Mouse (Mus musculus): ENCODE measurements around the gene Ror1. TPM values are rescaled to one million over a fixed set of nuclear protein-coding genes. Genes with fewer than 3 reads are reported as not detected.
A peak's percentile ranks its signal among the peaks of the same experiment; 100 is the strongest.

Gene Ror1
- polyA plus RNA-seq, 1 experiment from 2014 or later = 7.1 TPM

- Histone ChIP-seq H3K4me3 (no peak overlapping the region), H3K9me3 (no peaks in the 10 kb centered on the region), H3K27me3 (ENCODE audit: insufficient read depth, poor library complexity, severe bottlenecking) (no peaks in the 10 kb centered on the region), H3K27ac (no peak overlapping the region), H3K4me1 (replicated peaks) (peaks cover 13% of the 10 kb centered on the region), H3K36me3 (no peaks in the 10 kb centered on the region)
- WGBS = 77% methylated on average over 4 of the region's 4 CpGs
- no peak for DNase-seq (ENCODE audit: low spot score)
Observed at GRCm38 (mm10) chr4:100209106-100209505, 113.5 kb downstream of the Ror1 start.

DNA sequence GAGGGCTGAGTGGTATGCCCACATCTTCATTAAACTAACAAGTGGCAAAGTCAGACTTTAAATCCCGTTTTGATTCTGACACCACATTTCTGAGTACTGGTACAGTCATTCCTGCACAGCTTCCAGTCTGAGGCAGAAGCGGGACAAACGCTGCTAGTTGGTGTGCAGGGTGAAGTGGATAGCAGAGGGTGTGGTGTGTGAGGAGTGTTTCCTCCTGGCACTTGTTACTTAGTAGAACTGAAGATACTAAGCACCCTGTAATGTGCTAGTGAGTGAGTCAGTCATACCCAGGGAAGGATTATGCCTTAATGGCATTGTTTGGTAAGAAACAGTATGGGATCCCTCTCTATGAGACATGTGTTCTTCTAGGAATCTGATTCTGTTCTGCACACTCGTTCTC is 115.7 kb downstream of the Ror1 start:
- 78% methylated on average over 4 of the region's 4 CpGs for WGBS
- no peak for DNase-seq (ENCODE audit: low spot score)
- no peak overlapping the region for H3K4me3 ChIP-seq
- H3K9me3 ChIP-seq = no peaks in the 10 kb centered on the region
- H3K27me3 ChIP-seq (ENCODE audit: insufficient read depth, poor library complexity, severe bottlenecking) = no peaks in the 10 kb centered on the region
- no peak overlapping the region for H3K27ac ChIP-seq
- H3K4me1 ChIP-seq (replicated peaks) = peaks cover 22% of the 10 kb centered on the region
- no peaks in the 10 kb centered on the region for H3K36me3 ChIP-seq

- WGBS = 60% methylated on average over 13 of the region's 13 CpGs
- peaks cover 33% of the 10 kb centered on the region for H3K4me1 ChIP-seq (replicated peaks)
- peak; percentile 49 for DNase-seq (ENCODE audit: low spot score)
- 0 out of 2 replicates have a peak, but pooled peaks cover 7% of the 10 kb centered on the region for H3K27me3 ChIP-seq (ENCODE audit: insufficient read depth, poor library complexity, severe bottlenecking)
- H3K36me3 ChIP-seq = no peaks in the 10 kb centered on the region
- H3K27ac ChIP-seq = peak overlapping the region; percentile 45; the same call in 1 of the 2 replicates
- no peak overlapping the region for H3K4me3 ChIP-seq
- H3K9me3 ChIP-seq = no peaks in the 10 kb centered on the region
Observed at GRCm38 (mm10) chr4:100214324-100215215, 119.0 kb downstream of the Ror1 start.

DNA sequence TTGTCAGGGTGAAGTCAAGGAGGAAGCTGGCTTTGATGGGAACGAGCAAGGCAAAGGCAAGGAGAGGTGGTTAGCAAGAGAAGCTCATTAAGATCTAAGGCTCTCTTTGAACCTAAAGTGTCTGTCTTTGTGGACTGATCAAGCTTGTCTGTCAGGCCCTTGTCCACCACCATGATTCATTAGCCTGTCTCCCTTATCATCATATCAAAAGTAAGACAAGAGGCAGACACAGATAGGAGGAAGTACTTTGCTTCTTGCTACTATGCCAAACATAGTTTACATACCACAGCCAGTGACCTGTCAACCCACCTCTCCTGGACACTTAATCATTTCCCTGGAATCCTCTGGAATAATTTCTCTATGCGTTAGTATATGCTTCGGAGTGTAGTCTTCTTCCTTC is 121.0 kb downstream of the Ror1 start:
- Histone ChIP-seq H3K9me3 (no peaks in the 10 kb centered on the region), H3K4me1 (replicated peaks) (peaks cover 29% of the 10 kb centered on the region), H3K27ac (no peak overlapping the region), H3K36me3 (no peaks in the 10 kb centered on the region), H3K4me3 (no peak overlapping the region), H3K27me3 (ENCODE audit: insufficient read depth, poor library complexity, severe bottlenecking) (peaks cover 15% of the 10 kb centered on the region; the same call in 1 of the 2 replicates)
- DNase-seq (ENCODE audit: low spot score) = no peak
- WGBS = 73% methylated on average over 3 of the region's 3 CpGs

- DNase-seq (ENCODE audit: low spot score) = no peak
- no peaks in the 10 kb centered on the region for H3K9me3 ChIP-seq
- H3K27me3 ChIP-seq (ENCODE audit: insufficient read depth, poor library complexity, severe bottlenecking) = peaks cover 32% of the 10 kb centered on the region; the same call in 1 of the 2 replicates
- 80% methylated on average over 4 of the region's 4 CpGs for WGBS
- H3K4me1 ChIP-seq (replicated peaks) = peaks cover 43% of the 10 kb centered on the region
- H3K36me3 ChIP-seq = no peaks in the 10 kb centered on the region
- H3K27ac ChIP-seq = no peak overlapping the region
- no peak overlapping the region for H3K4me3 ChIP-seq
Observed at GRCm38 (mm10) chr4:100219026-100219425, 123.4 kb downstream of the Ror1 start.

DNA sequence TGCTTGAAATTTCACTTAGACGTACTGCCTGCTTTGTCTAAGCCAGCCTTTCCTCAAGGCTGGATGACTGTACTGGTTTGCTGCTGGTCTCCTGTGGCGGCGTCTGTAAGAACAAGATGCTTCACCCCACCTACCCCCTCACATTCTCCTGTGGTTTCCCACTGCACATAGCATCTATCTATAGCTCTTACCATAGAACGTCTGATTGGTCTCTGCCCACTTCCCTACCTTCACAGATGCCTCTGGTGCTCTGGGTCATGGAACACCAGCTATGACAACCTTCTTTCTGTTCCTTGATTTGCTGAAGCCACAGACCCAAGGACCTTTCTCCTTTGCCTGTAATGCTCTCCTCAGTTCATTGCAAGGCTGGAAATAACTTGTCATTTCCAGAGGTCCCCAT is 124.0 kb downstream of the Ror1 start:
- H3K27ac ChIP-seq = no peak overlapping the region
- no peaks in the 10 kb centered on the region for H3K36me3 ChIP-seq
- 84% methylated on average over 4 of the region's 4 CpGs for WGBS
- H3K4me1 ChIP-seq (replicated peaks) = peaks cover 37% of the 10 kb centered on the region
- no peak overlapping the region for H3K4me3 ChIP-seq
- H3K9me3 ChIP-seq = no peaks in the 10 kb centered on the region
- DNase-seq (ENCODE audit: low spot score) = no peak
- peaks cover 32% of the 10 kb centered on the region; the same call in 1 of the 2 replicates for H3K27me3 ChIP-seq (ENCODE audit: insufficient read depth, poor library complexity, severe bottlenecking)

DNA sequence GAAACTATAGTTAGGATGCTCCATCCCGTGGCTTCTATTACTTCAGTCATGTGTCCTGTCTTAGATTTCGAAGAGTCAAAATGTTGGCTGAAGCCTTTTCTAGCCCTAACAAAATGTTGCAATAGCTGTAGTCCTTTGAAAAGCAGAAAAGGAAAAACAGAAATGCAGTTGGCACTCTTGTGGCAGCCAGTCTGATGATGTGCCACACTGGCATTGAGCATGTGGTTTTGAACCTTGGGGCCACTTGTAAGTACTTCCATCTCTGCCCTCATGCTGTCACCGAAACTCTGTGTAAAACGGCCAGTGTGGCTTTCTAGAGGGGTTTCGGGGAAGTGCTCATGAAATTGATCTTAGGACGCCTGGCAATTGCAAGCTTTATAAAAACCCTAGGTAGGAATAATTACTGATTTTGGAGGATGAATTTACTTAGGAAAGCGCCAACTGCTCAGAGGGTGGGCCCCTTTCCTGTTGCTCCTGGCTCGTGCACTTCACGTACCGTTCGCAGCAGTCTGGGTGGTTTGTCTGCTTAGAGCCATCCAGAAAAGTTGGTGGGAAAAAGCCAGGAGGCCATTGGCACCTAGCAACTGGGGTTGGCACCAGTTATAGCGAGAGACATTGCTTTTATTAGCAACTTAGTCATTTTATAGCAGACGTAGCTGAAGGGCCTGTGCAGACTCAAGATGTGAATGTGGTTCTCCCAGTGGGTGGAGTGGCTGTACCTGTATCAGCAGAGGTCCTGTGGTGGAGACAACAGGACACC is 126.6 kb downstream of the Ror1 start:
- H3K27ac ChIP-seq = no peak overlapping the region

DNA sequence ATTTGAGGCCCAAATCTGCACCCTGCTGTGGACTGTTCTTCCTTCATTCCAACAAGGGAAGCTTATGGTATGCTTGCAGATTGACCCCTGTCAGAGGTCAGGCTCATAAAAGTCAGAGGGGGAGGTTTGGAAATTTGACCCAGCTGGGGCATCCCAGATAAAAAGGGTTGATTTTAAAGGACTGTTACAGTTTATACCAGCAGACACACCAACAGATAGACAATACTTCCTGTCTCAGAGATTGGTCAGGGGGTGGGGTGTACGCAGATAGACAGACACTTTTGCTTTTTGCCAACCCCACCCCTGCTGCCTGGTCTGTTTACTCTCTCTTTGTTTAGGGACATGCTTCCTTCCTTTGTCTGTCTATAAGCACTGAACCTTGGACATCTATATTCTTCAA is 127.9 kb downstream of the Ror1 start:
- no peak overlapping the region for H3K4me3 ChIP-seq
- no peaks in the 10 kb centered on the region for H3K9me3 ChIP-seq
- no peaks in the 10 kb centered on the region for H3K36me3 ChIP-seq
- H3K27ac ChIP-seq = peak overlapping the region; percentile 54; the same call in 1 of the 2 replicates
- peaks cover 25% of the 10 kb centered on the region; the same call in 1 of the 2 replicates for H3K27me3 ChIP-seq (ENCODE audit: insufficient read depth, poor library complexity, severe bottlenecking)
- peaks cover 39% of the 10 kb centered on the region for H3K4me1 ChIP-seq (replicated peaks)
- DNase-seq (ENCODE audit: low spot score) = peak; percentile 47
- WGBS = 9% methylated on average over 1 of the region's 1 CpGs

More for the DNA sequence above, 126.6 kb downstream of the Ror1 start:
- DNase-seq (ENCODE audit: low spot score) = no peak
- Histone ChIP-seq H3K27me3 (ENCODE audit: insufficient read depth, poor library complexity, severe bottlenecking) (peaks cover 32% of the 10 kb centered on the region; the same call in 1 of the 2 replicates), H3K4me3 (no peak overlapping the region), H3K36me3 (no peaks in the 10 kb centered on the region), H3K9me3 (no peaks in the 10 kb centered on the region), H3K4me1 (replicated peaks) (peaks cover 41% of the 10 kb centered on the region)
- WGBS = 77% methylated on average over 13 of the region's 13 CpGs

DNA sequence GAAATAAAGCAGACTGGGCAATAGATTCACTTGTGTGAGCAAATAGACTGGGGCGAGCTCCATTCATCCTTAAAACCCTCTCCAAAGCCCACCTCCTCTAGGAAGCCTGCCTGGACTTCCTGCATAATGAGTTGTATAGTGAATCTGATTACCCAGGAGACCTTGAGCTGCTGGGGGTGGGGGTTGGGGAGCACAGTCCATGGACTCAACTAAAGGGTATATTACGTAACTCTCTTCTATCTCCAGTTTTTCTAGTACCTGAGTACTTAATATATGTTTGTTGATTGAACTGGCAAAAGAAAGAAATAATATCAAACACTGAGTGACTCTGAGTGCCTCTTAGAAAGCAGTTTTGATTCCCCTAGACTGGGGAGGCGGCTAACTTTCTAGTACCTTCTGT is 128.4 kb downstream of the Ror1 start:
- H3K4me1 ChIP-seq (replicated peaks) = peaks cover 40% of the 10 kb centered on the region
- no peak overlapping the region for H3K4me3 ChIP-seq
- H3K27me3 ChIP-seq (ENCODE audit: insufficient read depth, poor library complexity, severe bottlenecking) = peaks cover 25% of the 10 kb centered on the region; the same call in 1 of the 2 replicates
- H3K9me3 ChIP-seq = no peaks in the 10 kb centered on the region
- no peak for DNase-seq (ENCODE audit: low spot score)
- H3K27ac ChIP-seq = peak overlapping the region; percentile 54; the same call in 1 of the 2 replicates
- H3K36me3 ChIP-seq = no peaks in the 10 kb centered on the region
- WGBS = 66% methylated on average over 3 of the region's 3 CpGs

- no peak overlapping the region for H3K27ac ChIP-seq
- H3K36me3 ChIP-seq = no peaks in the 10 kb centered on the region
- no peaks in the 10 kb centered on the region for H3K9me3 ChIP-seq
- no peak overlapping the region for H3K4me3 ChIP-seq
- 70% methylated on average over 4 of the region's 4 CpGs for WGBS
- peaks cover 16% of the 10 kb centered on the region; the same call in 1 of the 2 replicates for H3K27me3 ChIP-seq (ENCODE audit: insufficient read depth, poor library complexity, severe bottlenecking)
- H3K4me1 ChIP-seq (replicated peaks) = peaks cover 33% of the 10 kb centered on the region
- DNase-seq (ENCODE audit: low spot score) = no peak
Observed at GRCm38 (mm10) chr4:100226619-100227018, 131.0 kb downstream of the Ror1 start.

DNA sequence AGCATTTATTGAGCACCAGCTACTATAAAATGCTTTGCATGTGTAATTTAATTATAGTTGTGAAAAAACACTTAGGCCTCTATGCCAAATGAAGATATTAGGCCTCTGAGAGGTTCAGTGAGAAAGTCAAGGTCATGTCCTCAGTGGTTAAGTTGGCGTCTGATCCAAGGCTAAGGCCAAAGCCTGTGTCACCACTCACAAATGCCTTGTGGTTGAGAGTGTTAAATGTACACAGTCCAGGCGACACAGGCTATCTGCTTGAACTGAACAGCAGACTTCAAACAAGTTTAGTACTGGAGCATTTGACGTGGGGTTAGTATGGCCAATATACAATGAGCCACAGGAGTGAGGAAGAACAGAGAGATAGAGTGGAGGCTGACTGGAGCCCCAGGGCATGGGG is 132.5 kb downstream of the Ror1 start:
- DNase-seq (ENCODE audit: low spot score) = no peak
- no peak overlapping the region for H3K4me3 ChIP-seq
- peaks cover 1% of the 10 kb centered on the region; the same call in 1 of the 2 replicates for H3K27me3 ChIP-seq (ENCODE audit: insufficient read depth, poor library complexity, severe bottlenecking)
- H3K36me3 ChIP-seq = no peaks in the 10 kb centered on the region
- 81% methylated on average over 3 of the region's 3 CpGs for WGBS
- peaks cover 20% of the 10 kb centered on the region for H3K4me1 ChIP-seq (replicated peaks)
- H3K27ac ChIP-seq = no peak overlapping the region
- H3K9me3 ChIP-seq = no peaks in the 10 kb centered on the region

DNA sequence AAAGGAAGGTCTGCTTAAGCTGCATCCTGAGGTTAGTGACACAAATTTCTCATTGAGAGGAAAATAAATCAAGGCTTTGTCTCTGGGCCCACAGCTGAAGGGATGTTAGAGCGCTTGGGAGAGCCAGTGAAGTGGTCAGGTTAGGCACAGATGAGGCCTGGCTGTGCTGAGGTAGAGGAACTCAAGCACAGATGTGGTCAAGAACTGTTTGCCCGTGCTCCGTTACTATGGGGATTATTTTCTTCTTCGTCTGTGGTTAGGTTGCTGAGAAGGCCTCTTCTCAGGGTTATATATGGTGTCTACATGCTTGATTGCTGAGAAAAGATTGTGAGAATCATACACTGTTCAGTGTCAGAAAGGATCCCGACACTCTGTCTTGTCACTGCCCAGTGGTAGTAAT is 134.7 kb downstream of the Ror1 start:
- H3K9me3 ChIP-seq = no peaks in the 10 kb centered on the region
- no peaks in the 10 kb centered on the region for H3K27me3 ChIP-seq (ENCODE audit: insufficient read depth, poor library complexity, severe bottlenecking)
- H3K36me3 ChIP-seq = no peaks in the 10 kb centered on the region
- no peak for DNase-seq (ENCODE audit: low spot score)
- H3K4me3 ChIP-seq = no peak overlapping the region
- H3K4me1 ChIP-seq (replicated peaks) = peaks cover 11% of the 10 kb centered on the region; the same call in 1 of the 2 replicates
- H3K27ac ChIP-seq = no peak overlapping the region
- WGBS = 85% methylated on average over 5 of the region's 5 CpGs

- H3K4me1 ChIP-seq (replicated peaks) = peaks cover 11% of the 10 kb centered on the region; the same call in 1 of the 2 replicates
- no peaks in the 10 kb centered on the region for H3K36me3 ChIP-seq
- H3K27me3 ChIP-seq (ENCODE audit: insufficient read depth, poor library complexity, severe bottlenecking) = no peaks in the 10 kb centered on the region
- WGBS = 92% methylated on average over 2 of the region's 2 CpGs
- DNase-seq (ENCODE audit: low spot score) = no peak
- no peaks in the 10 kb centered on the region for H3K9me3 ChIP-seq
- no peak overlapping the region for H3K27ac ChIP-seq
- no peak overlapping the region for H3K4me3 ChIP-seq
Observed at GRCm38 (mm10) chr4:100230963-100231362, 135.4 kb downstream of the Ror1 start.
